Mouse (Mus musculus): Measurements from ENCODE around the gene Hrh2. TPM values are rescaled to one million over a fixed set of nuclear protein-coding genes. Genes with fewer than 3 reads are reported as not detected.

Gene Hrh2
- polyA plus RNA-seq, 1 experiment from 2014 or later, result 0.28 TPM

GRCm38 (mm10) chr13:54262741-54263510, 71.0 kb downstream of the Hrh2 start:
- no peaks in the 10 kb centered on the region for H3K36me3 ChIP-seq (ENCODE audit: control insufficient read depth, insufficient read depth, low read length)
- no peak overlapping the region for H3K9ac ChIP-seq (ENCODE audit: low read length)
- H3K9me3 ChIP-seq (replicated peaks; ENCODE audit: control insufficient read depth, low read length), result no peaks in the 10 kb centered on the region
- H3K4me1 ChIP-seq (ENCODE audit: control insufficient read depth, insufficient read depth, low read length), result no peaks in the 10 kb centered on the region
- H3K4me2 ChIP-seq (ENCODE audit: low read depth, low read length), result no peak overlapping the region
- H3K27ac ChIP-seq (ENCODE audit: low read length), result no peak overlapping the region
- ATAC-seq (ENCODE audit: insufficient read depth, low FRiP score), result no peak
- H3K27me3 ChIP-seq (ENCODE audit: control insufficient read depth, insufficient read depth, low read length), result no peaks in the 10 kb centered on the region; the same call in 1 of the 2 replicates
- 80% methylated on average over 15 of the region's 15 CpGs for WGBS
- H3K4me3 ChIP-seq (replicated peaks; ENCODE audit: low read length), result no peak overlapping the region

GRCm38 (mm10) chr13:54263641-54264040, 71.7 kb downstream of the Hrh2 start:
- 51% methylated on average over 6 of the region's 6 CpGs for WGBS
- Histone ChIP-seq H3K27ac (ENCODE audit: low read length) (no peak overlapping the region), H3K27me3 (ENCODE audit: control insufficient read depth, insufficient read depth, low read length) (no peaks in the 10 kb centered on the region; the same call in none of the 2 replicates), H3K4me3 (replicated peaks; ENCODE audit: low read length) (no peak overlapping the region), H3K9ac (ENCODE audit: low read length) (no peak overlapping the region), H3K4me1 (ENCODE audit: control insufficient read depth, insufficient read depth, low read length) (no peaks in the 10 kb centered on the region), H3K4me2 (ENCODE audit: low read depth, low read length) (no peak overlapping the region), H3K9me3 (replicated peaks; ENCODE audit: control insufficient read depth, low read length) (no peaks in the 10 kb centered on the region), H3K36me3 (ENCODE audit: control insufficient read depth, insufficient read depth, low read length) (no peaks in the 10 kb centered on the region)
- ATAC-seq (ENCODE audit: insufficient read depth, low FRiP score), result no peak

- Histone ChIP-seq H3K9me3 (replicated peaks; ENCODE audit: control insufficient read depth, low read length) (no peaks in the 10 kb centered on the region), H3K4me2 (ENCODE audit: low read depth, low read length) (no peak overlapping the region), H3K27ac (ENCODE audit: low read length) (no peak overlapping the region), H3K27me3 (ENCODE audit: control insufficient read depth, insufficient read depth, low read length) (no peaks in the 10 kb centered on the region; the same call in none of the 2 replicates), H3K4me3 (replicated peaks; ENCODE audit: low read length) (no peak overlapping the region), H3K4me1 (ENCODE audit: control insufficient read depth, insufficient read depth, low read length) (no peaks in the 10 kb centered on the region), H3K9ac (ENCODE audit: low read length) (no peak overlapping the region), H3K36me3 (ENCODE audit: control insufficient read depth, insufficient read depth, low read length) (no peaks in the 10 kb centered on the region)
- no peak for ATAC-seq (ENCODE audit: insufficient read depth, low FRiP score)
- WGBS, result 9% methylated on average over 9 of the region's 9 CpGs
Measured at GRCm38 (mm10) chr13:54266472-54266871, 74.5 kb downstream of the Hrh2 start.

- WGBS, result 70% methylated on average over 3 of the region's 3 CpGs
- no peak overlapping the region for H3K27ac ChIP-seq (ENCODE audit: low read length)
- no peaks in the 10 kb centered on the region for H3K36me3 ChIP-seq (ENCODE audit: control insufficient read depth, insufficient read depth, low read length)
- ATAC-seq (ENCODE audit: insufficient read depth, low FRiP score), result no peak
- H3K9ac ChIP-seq (ENCODE audit: low read length), result no peak overlapping the region
- no peaks in the 10 kb centered on the region for H3K9me3 ChIP-seq (replicated peaks; ENCODE audit: control insufficient read depth, low read length)
- H3K4me1 ChIP-seq (ENCODE audit: control insufficient read depth, insufficient read depth, low read length), result no peaks in the 10 kb centered on the region
- H3K4me2 ChIP-seq (ENCODE audit: low read depth, low read length), result no peak overlapping the region
- no peaks in the 10 kb centered on the region; the same call in none of the 2 replicates for H3K27me3 ChIP-seq (ENCODE audit: control insufficient read depth, insufficient read depth, low read length)
- no peak overlapping the region for H3K4me3 ChIP-seq (replicated peaks; ENCODE audit: low read length)
Measured at GRCm38 (mm10) chr13:54269087-54269486, 77.2 kb downstream of the Hrh2 start.

- Histone ChIP-seq H3K9ac (ENCODE audit: low read length) (no peak overlapping the region), H3K36me3 (ENCODE audit: control insufficient read depth, insufficient read depth, low read length) (no peaks in the 10 kb centered on the region), H3K4me2 (ENCODE audit: low read depth, low read length) (no peak overlapping the region), H3K27me3 (ENCODE audit: control insufficient read depth, insufficient read depth, low read length) (no peaks in the 10 kb centered on the region; the same call in none of the 2 replicates), H3K9me3 (replicated peaks; ENCODE audit: control insufficient read depth, low read length) (no peaks in the 10 kb centered on the region), H3K4me3 (replicated peaks; ENCODE audit: low read length) (no peak overlapping the region), H3K27ac (ENCODE audit: low read length) (no peak overlapping the region), H3K4me1 (ENCODE audit: control insufficient read depth, insufficient read depth, low read length) (no peaks in the 10 kb centered on the region)
- WGBS, result 61% methylated on average over 8 of the region's 8 CpGs
- ATAC-seq (ENCODE audit: insufficient read depth, low FRiP score), result no peak
Measured at GRCm38 (mm10) chr13:54269628-54270027, 77.7 kb downstream of the Hrh2 start.

GRCm38 (mm10) chr13:54272076-54272475, 80.1 kb downstream of the Hrh2 start:
- Histone ChIP-seq H3K4me3 (replicated peaks; ENCODE audit: low read length) (no peak overlapping the region), H3K36me3 (ENCODE audit: control insufficient read depth, insufficient read depth, low read length) (no peaks in the 10 kb centered on the region), H3K4me1 (ENCODE audit: control insufficient read depth, insufficient read depth, low read length) (no peaks in the 10 kb centered on the region), H3K9me3 (replicated peaks; ENCODE audit: control insufficient read depth, low read length) (no peaks in the 10 kb centered on the region), H3K4me2 (ENCODE audit: low read depth, low read length) (no peak overlapping the region), H3K27me3 (ENCODE audit: control insufficient read depth, insufficient read depth, low read length) (no peaks in the 10 kb centered on the region; the same call in none of the 2 replicates), H3K9ac (ENCODE audit: low read length) (no peak overlapping the region), H3K27ac (ENCODE audit: low read length) (no peak overlapping the region)
- 80% methylated on average over 7 of the region's 7 CpGs for WGBS
- no peak for ATAC-seq (ENCODE audit: insufficient read depth, low FRiP score)

- Histone ChIP-seq H3K27ac (ENCODE audit: low read length) (no peak overlapping the region), H3K4me2 (ENCODE audit: low read depth, low read length) (no peak overlapping the region), H3K9ac (ENCODE audit: low read length) (no peak overlapping the region), H3K4me3 (replicated peaks; ENCODE audit: low read length) (no peak overlapping the region), H3K4me1 (ENCODE audit: control insufficient read depth, insufficient read depth, low read length) (0 out of 2 replicates have a peak, but pooled peaks cover 1% of the 10 kb centered on the region), H3K36me3 (ENCODE audit: control insufficient read depth, insufficient read depth, low read length) (no peaks in the 10 kb centered on the region), H3K27me3 (ENCODE audit: control insufficient read depth, insufficient read depth, low read length) (0 out of 2 replicates have a peak, but pooled peaks cover 3% of the 10 kb centered on the region), H3K9me3 (replicated peaks; ENCODE audit: control insufficient read depth, low read length) (no peaks in the 10 kb centered on the region)
- WGBS, result 84% methylated on average over 6 of the region's 6 CpGs
- no peak for ATAC-seq (ENCODE audit: insufficient read depth, low FRiP score)
Measured at GRCm38 (mm10) chr13:54277406-54277805, 85.5 kb downstream of the Hrh2 start.

- 0 out of 2 replicates have a peak, but pooled peaks cover 3% of the 10 kb centered on the region for H3K27me3 ChIP-seq (ENCODE audit: control insufficient read depth, insufficient read depth, low read length)
- H3K4me2 ChIP-seq (ENCODE audit: low read depth, low read length), result no peak overlapping the region
- H3K4me1 ChIP-seq (ENCODE audit: control insufficient read depth, insufficient read depth, low read length), result 0 out of 2 replicates have a peak, but pooled peaks cover 3% of the 10 kb centered on the region
- H3K9me3 ChIP-seq (replicated peaks; ENCODE audit: control insufficient read depth, low read length), result no peaks in the 10 kb centered on the region
- no peak for ATAC-seq (ENCODE audit: insufficient read depth, low FRiP score)
- no peak overlapping the region for H3K4me3 ChIP-seq (replicated peaks; ENCODE audit: low read length)
- WGBS, result 65% methylated on average over 7 of the region's 7 CpGs
- H3K27ac ChIP-seq (ENCODE audit: low read length), result no peak overlapping the region
- no peak overlapping the region for H3K9ac ChIP-seq (ENCODE audit: low read length)
- H3K36me3 ChIP-seq (ENCODE audit: control insufficient read depth, insufficient read depth, low read length), result no peaks in the 10 kb centered on the region
Measured at GRCm38 (mm10) chr13:54280366-54280765, 88.4 kb downstream of the Hrh2 start.

GRCm38 (mm10) chr13:54281149-54281548, 89.2 kb downstream of the Hrh2 start:
- H3K4me2 ChIP-seq (ENCODE audit: low read depth, low read length), result no peak overlapping the region
- WGBS, result 69% methylated on average over 7 of the region's 7 CpGs
- H3K4me1 ChIP-seq (ENCODE audit: control insufficient read depth, insufficient read depth, low read length), result 0 out of 2 replicates have a peak, but pooled peaks cover 3% of the 10 kb centered on the region
- H3K9me3 ChIP-seq (replicated peaks; ENCODE audit: control insufficient read depth, low read length), result no peaks in the 10 kb centered on the region
- H3K27ac ChIP-seq (ENCODE audit: low read length), result no peak overlapping the region
- no peaks in the 10 kb centered on the region for H3K36me3 ChIP-seq (ENCODE audit: control insufficient read depth, insufficient read depth, low read length)
- H3K9ac ChIP-seq (ENCODE audit: low read length), result no peak overlapping the region
- ATAC-seq (ENCODE audit: insufficient read depth, low FRiP score), result no peak
- H3K27me3 ChIP-seq (ENCODE audit: control insufficient read depth, insufficient read depth, low read length), result 0 out of 2 replicates have a peak, but pooled peaks cover 3% of the 10 kb centered on the region
- H3K4me3 ChIP-seq (replicated peaks; ENCODE audit: low read length), result no peak overlapping the region

Data from stomach, embryonic 16.5 days (tissue).